In the genomic region with DNA sequence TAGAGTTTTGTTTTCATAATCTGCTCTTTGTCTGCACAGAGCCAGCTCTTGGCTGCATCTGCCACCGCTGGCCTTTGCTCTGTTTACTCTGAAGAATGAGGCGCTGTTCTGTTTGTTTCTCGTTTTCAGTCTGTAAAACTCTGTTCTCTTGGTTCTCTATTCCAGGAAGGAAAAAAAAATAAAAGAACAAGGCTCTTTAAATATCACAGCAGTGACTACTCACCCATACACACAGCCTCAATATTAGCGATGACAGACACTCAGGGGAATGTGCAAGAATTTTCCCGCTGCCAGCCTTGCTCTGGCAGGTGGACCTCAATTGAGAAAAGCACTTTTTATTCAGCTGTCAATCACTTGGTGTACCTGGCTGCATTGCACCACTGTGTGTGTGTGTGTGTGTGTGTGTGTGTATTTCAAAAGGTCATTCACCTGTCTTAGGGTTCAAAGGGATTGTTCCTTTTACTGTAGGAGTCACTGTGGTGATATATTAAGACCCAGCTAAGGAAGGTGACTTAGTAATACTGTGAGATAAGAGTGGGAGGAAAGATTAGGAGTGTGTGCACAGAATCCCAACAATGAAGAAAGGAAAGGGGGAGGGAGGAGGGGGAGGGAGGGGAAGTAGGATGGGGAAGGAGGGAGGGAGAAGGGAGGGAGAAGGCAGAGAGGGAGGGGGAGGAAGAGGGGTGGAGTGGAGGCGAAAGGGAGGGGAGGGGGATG, we compare ENCODE assay signal across 8 mouse cellular contexts. TPM values are rescaled to one million over a fixed set of nuclear protein-coding genes. Genes with fewer than 3 reads are reported as not detected.
A peak's percentile ranks its signal among the peaks of the same experiment; 100 is the strongest.
DNase-seq lines count a peak whose midpoint lies in the region; ATAC-seq and TF ChIP-seq lines count a peak whose summit lies in the region.

No protein-coding gene starts in this region.

- H3K36me3 ChIP-seq in forebrain, embryonic 12.5 days (replicated peaks), result no peaks in the 10 kb centered on the region
- H3K36me3 ChIP-seq in intestine, postnatal 0 days (ENCODE audit: control insufficient read depth, insufficient read depth), result no peaks in the 10 kb centered on the region
- H3K36me3 ChIP-seq in neural tube, embryonic 15.5 days, result no peaks in the 10 kb centered on the region

- H3K9ac ChIP-seq in forebrain, embryonic 12.5 days, result no peak overlapping the region
- H3K9ac ChIP-seq in intestine, postnatal 0 days (ENCODE audit: low read depth, low read length), result no peak overlapping the region
- no peak overlapping the region for H3K9ac ChIP-seq in neural tube, embryonic 15.5 days (replicated peaks)

- no peak overlapping the region for H3K4me3 ChIP-seq in forebrain, embryonic 12.5 days (replicated peaks)
- H3K4me3 ChIP-seq in intestine, postnatal 0 days (ENCODE audit: low read depth, low read length), result no peak overlapping the region
- no peak overlapping the region for H3K4me3 ChIP-seq in neural tube, embryonic 15.5 days (replicated peaks)

- no peak for TF ChIP-seq CTCF in intestine, postnatal 0 days (IDR thresholded peaks at IDR 0.05; ENCODE audit: low read depth)

- peaks cover 44% of the 10 kb centered on the region for H3K4me1 ChIP-seq in forebrain, embryonic 12.5 days
- peaks cover 22% of the 10 kb centered on the region for H3K4me1 ChIP-seq in intestine, postnatal 0 days (replicated peaks; ENCODE audit: control insufficient read depth, insufficient read depth, low read length)
- H3K4me1 ChIP-seq in neural tube, embryonic 15.5 days, result peaks cover 34% of the 10 kb centered on the region

- H3K27me3 ChIP-seq in forebrain, embryonic 12.5 days, result peaks cover 25% of the 10 kb centered on the region
- no peaks in the 10 kb centered on the region for H3K27me3 ChIP-seq in intestine, postnatal 0 days (replicated peaks; ENCODE audit: control insufficient read depth, insufficient read depth, low read length)
- 0 out of 2 replicates have a peak, but pooled peaks cover 3% of the 10 kb centered on the region for H3K27me3 ChIP-seq in neural tube, embryonic 15.5 days (replicated peaks)

- no peak overlapping the region for H3K4me2 ChIP-seq in forebrain, embryonic 12.5 days
- H3K4me2 ChIP-seq in intestine, postnatal 0 days (replicated peaks; ENCODE audit: low read depth), result peak overlapping the region; percentile 40
- H3K4me2 ChIP-seq in neural tube, embryonic 15.5 days, result no peak overlapping the region; the same call in 1 of the 2 replicates

- H3K9me3 ChIP-seq in forebrain, embryonic 12.5 days, result no peaks in the 10 kb centered on the region
- no peaks in the 10 kb centered on the region for H3K9me3 ChIP-seq in intestine, postnatal 0 days (ENCODE audit: control insufficient read depth)
- no peaks in the 10 kb centered on the region for H3K9me3 ChIP-seq in neural tube, embryonic 15.5 days (replicated peaks)

- DNase-seq in left cerebral cortex, adult 11 months (ENCODE audit: low spot score), result peak; percentile 41
- no peak for DNase-seq in left cerebral cortex, adult 18-20 months (ENCODE audit: low spot score in 2 of 2)
- no peak for DNase-seq in right cerebral cortex, postnatal 25 days

- 7% methylated on average over 6 of the region's 6 CpGs for WGBS in forebrain, embryonic 12.5 days
- 4% methylated on average over 6 of the region's 6 CpGs for WGBS in intestine, postnatal 0 days
- 30% methylated on average over 6 of the region's 6 CpGs for WGBS in neural tube, embryonic 15.5 days

- 0 out of 2 replicates have a peak overlapping the region, but pooled peaks have one; percentile 19 for H3K27ac ChIP-seq in forebrain, embryonic 12.5 days
- peak overlapping the region; percentile 35; the same call in 1 of the 2 replicates for H3K27ac ChIP-seq in intestine, postnatal 0 days (ENCODE audit: low read depth, low read length)
- H3K27ac ChIP-seq in neural tube, embryonic 15.5 days (replicated peaks), result no peak overlapping the region; the same call in 1 of the 2 replicates

- peak; percentile 42; the same call in 1 of the 2 replicates for ATAC-seq in forebrain, embryonic 12.5 days (ENCODE audit: low FRiP score)
- peak; percentile 72 for ATAC-seq in intestine, postnatal 0 days
- ATAC-seq in neural tube, embryonic 15.5 days (ENCODE audit: low FRiP score), result 0 out of 2 replicates have a peak, but pooled peaks have one; percentile 30
- no peak for ATAC-seq in megakaryocyte-erythroid progenitor cell, adult 5-6 weeks (replicated peaks; ENCODE audit: low FRiP score, low TSS enrichment, poor library complexity, severe bottlenecking)
- ATAC-seq in granulocyte monocyte progenitor cell, adult 5-6 weeks (replicated peaks; ENCODE audit: poor library complexity, severe bottlenecking), result no peak

RNA-seq across cellular contexts. Expression of a gene that starts 42.7 kb away (rescaled TPM):
- total RNA-seq in left cerebral cortex, adult 18-20 months (2021), result 10 to 100 TPM; 64.4 to 93.4 TPM
- polyA plus RNA-seq in forebrain, embryonic 12.5 days (2016; fragmentation: Nextera tagmentation; extraction: Ambion mirVana), result 5.0 and 6.5 TPM in 2 replicates
- 6.0 and 7.7 TPM in 2 replicates for polyA plus RNA-seq in intestine, postnatal 0 days (2015; fragmentation: Nextera tagmentation; extraction: Ambion mirVana)
- 5.2 and 5.7 TPM in 2 replicates for polyA plus RNA-seq in neural tube, embryonic 15.5 days (2015; fragmentation: Nextera tagmentation; extraction: Ambion mirVana)
- total RNA-seq in megakaryocyte-erythroid progenitor cell, adult 5-6 weeks (2014; fragmentation: Nextera tagmentation), result 11.8 and 12.7 TPM in 2 replicates
- total RNA-seq in megakaryocyte-erythroid progenitor cell, adult 5-6 weeks (2017), result 4.3 and 6.5 TPM in 2 replicates
- total RNA-seq in granulocyte monocyte progenitor cell, adult 5-6 weeks (2014; fragmentation: Nextera tagmentation), result 3.5 and 5.3 TPM in 2 replicates
- total RNA-seq in granulocyte monocyte progenitor cell, adult 5-6 weeks (2017), result 2.3 and 2.7 TPM in 2 replicates

Comparison
In these comparisons a context has a peak if more than half of its experiments do, and no peak if none do; other contexts are left out.
1. ATAC-seq: peak in forebrain, embryonic 12.5 days (single experiment), intestine, postnatal 0 days (single experiment) and neural tube, embryonic 15.5 days (single experiment); none in megakaryocyte-erythroid progenitor cell, adult 5-6 weeks (single experiment) and granulocyte monocyte progenitor cell, adult 5-6 weeks (single experiment).
2. RNA of a gene that starts 42.7 kb away (total RNA-seq): 64.4 to 93.4 TPM in left cerebral cortex, adult 18-20 months; 4.3 to 12.7 TPM in megakaryocyte-erythroid progenitor cell, adult 5-6 weeks and 2.3 to 5.3 TPM in granulocyte monocyte progenitor cell, adult 5-6 weeks; every median in the first group is over 4 times any median in the second.